Mouse (Mus musculus): Measurements from ENCODE around the gene Ovgp1. TPM values are rescaled to one million over a fixed set of nuclear protein-coding genes. Genes with fewer than 3 reads are reported as not detected.

Gene Ovgp1
- polyA plus RNA-seq, 1 experiment from 2014 or later, result 0.56 TPM

DNA sequence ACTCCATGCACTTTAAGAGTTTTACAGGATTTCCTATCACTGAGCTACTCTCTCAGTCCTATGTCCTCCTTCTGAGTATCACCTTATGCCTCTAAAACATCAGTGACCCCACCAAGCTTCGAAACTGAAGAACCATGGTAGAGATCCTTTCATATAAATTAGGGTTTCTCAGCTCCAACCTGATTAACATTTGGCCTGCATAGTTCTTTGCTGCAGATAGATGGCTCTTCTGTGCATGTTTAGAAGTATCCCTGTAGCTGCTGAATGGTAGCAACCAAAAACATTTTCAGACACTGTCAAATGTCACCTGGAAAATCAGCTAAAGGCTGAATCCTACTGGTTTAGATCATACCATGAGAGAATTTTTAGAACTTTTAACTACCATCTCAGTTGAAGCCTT is 16.3 kb upstream of the Ovgp1 start:
- H3K4me2 ChIP-seq (replicated peaks; ENCODE audit: low read depth), result no peak overlapping the region; the same call in 1 of the 2 replicates
- H3K4me3 ChIP-seq (ENCODE audit: low read depth, low read length), result no peak overlapping the region
- H3K36me3 ChIP-seq (ENCODE audit: control insufficient read depth, insufficient read depth, low read length), result no peaks in the 10 kb centered on the region
- H3K9me3 ChIP-seq (ENCODE audit: control insufficient read depth, low read length), result no peaks in the 10 kb centered on the region
- DNase-seq (ENCODE audit: low spot score), result no peak
- H3K9ac ChIP-seq (ENCODE audit: low read length), result no peak overlapping the region
- no peak overlapping the region for H3K27ac ChIP-seq (replicated peaks)
- no peaks in the 10 kb centered on the region for H3K27me3 ChIP-seq (ENCODE audit: control insufficient read depth, insufficient read depth, low read length)
- H3K4me1 ChIP-seq (replicated peaks; ENCODE audit: control insufficient read depth, insufficient read depth), result peaks cover 7% of the 10 kb centered on the region; the same call in 1 of the 2 replicates
- TF ChIP-seq EP300 (optimal IDR thresholded peaks at IDR 0.05) (no peak), CTCF (IDR thresholded peaks at IDR 0.05; ENCODE audit: low read depth) (peak; percentile 25; the same call in 1 of the 2 replicates)
- ATAC-seq (ENCODE audit: low FRiP score, low TSS enrichment), result no peak
- WGBS, result 98% methylated on average over 1 of the region's 1 CpGs

DNA sequence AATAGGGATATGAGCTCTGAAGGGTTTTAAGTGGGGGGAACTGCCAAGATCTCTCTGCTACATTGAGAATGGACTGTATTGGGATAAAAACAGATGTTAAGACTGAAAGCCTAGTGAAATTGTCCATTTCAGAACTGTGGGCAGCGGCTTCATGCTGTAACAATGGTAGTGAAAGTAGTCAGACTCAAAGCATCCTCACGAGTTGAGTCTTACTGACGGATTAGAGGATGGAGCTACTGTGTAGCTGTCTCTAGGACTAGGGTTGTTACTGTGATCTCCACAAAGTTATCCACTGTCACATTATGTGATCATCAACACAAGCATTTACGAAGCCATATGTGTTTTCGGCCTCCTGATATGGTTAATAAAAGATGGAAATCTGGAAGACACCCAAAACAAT is 15.3 kb upstream of the Ovgp1 start:
- TF ChIP-seq CTCF (IDR thresholded peaks at IDR 0.05; ENCODE audit: low read depth) (no peak), EP300 (optimal IDR thresholded peaks at IDR 0.05) (no peak)
- H3K4me3 ChIP-seq (ENCODE audit: low read depth, low read length), result peak overlapping the region; percentile 93
- DNase-seq (ENCODE audit: low spot score), result no peak
- no peaks in the 10 kb centered on the region for H3K36me3 ChIP-seq (ENCODE audit: control insufficient read depth, insufficient read depth, low read length)
- H3K4me1 ChIP-seq (replicated peaks; ENCODE audit: control insufficient read depth, insufficient read depth), result peaks cover 7% of the 10 kb centered on the region; the same call in 1 of the 2 replicates
- no peaks in the 10 kb centered on the region for H3K9me3 ChIP-seq (ENCODE audit: control insufficient read depth, low read length)
- peak overlapping the region; percentile 77 for H3K4me2 ChIP-seq (replicated peaks; ENCODE audit: low read depth)
- peak overlapping the region; percentile 97 for H3K9ac ChIP-seq (ENCODE audit: low read length)
- 35% methylated on average over 5 of the region's 5 CpGs for WGBS
- no peak for ATAC-seq (ENCODE audit: low FRiP score, low TSS enrichment)
- H3K27ac ChIP-seq (replicated peaks), result peak overlapping the region; percentile 95; the same call in 1 of the 2 replicates
- no peaks in the 10 kb centered on the region for H3K27me3 ChIP-seq (ENCODE audit: control insufficient read depth, insufficient read depth, low read length)

DNA sequence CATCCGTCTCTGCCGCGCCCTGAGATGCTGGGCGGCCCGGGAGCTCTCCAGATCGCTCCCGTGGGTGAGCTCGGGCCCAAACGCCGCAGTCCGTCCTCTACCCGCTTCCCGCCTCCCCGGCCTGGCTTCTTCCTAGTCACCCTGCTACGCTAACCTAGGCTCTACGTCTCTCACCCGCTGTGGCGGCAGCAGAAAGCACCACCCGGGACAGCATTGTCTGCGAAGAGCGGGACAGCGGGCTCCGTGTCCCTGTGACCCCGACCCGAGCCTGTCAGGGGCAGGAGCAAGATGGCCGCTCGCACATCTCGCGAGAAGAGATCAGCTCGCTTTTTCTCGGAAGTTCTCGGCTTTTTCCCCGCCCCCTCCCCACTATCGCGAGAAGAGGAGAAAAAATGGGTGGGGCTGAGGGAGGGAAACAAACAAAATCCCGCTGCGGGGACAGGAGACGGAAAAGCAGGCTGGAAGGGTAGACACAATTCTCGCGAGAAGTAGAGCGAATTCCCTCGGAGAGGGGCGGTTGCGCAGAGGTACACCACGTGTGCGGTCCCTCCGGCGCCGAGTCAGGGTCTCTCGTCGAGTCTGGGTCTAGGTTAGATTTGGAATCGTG is 14.4 kb upstream of the Ovgp1 start, which contains the start of gene Wdr77:
TSS of gene Wdr77 (plus strand) at position 396 of the 607 bp plus-strand sequence.
- Histone ChIP-seq H3K27me3 (ENCODE audit: control insufficient read depth, insufficient read depth, low read length) (no peaks in the 10 kb centered on the region), H3K27ac (replicated peaks) (peak within 1 kb of the TSS; percentile 95), H3K9me3 (ENCODE audit: control insufficient read depth, low read length) (no peaks in the 10 kb centered on the region), H3K9ac (ENCODE audit: low read length) (peak within 1 kb of the TSS; percentile 97), H3K4me3 (ENCODE audit: low read depth, low read length) (peak within 1 kb of the TSS; percentile 93), H3K4me2 (replicated peaks; ENCODE audit: low read depth) (peak within 1 kb of the TSS; percentile 87), H3K36me3 (ENCODE audit: control insufficient read depth, insufficient read depth, low read length) (peaks cover 3% of the 10 kb centered on the region; the same call in 1 of the 2 replicates), H3K4me1 (replicated peaks; ENCODE audit: control insufficient read depth, insufficient read depth) (peaks cover 7% of the 10 kb centered on the region; the same call in 1 of the 2 replicates)
- TF ChIP-seq CTCF (IDR thresholded peaks at IDR 0.05; ENCODE audit: low read depth) (no peak), EP300 (optimal IDR thresholded peaks at IDR 0.05) (peak; percentile 100)
- WGBS, result under 1% methylated on average over 49 of the region's 52 CpGs
- ATAC-seq (ENCODE audit: low FRiP score, low TSS enrichment) (peak; percentile 98), DNase-seq (ENCODE audit: low spot score) (peak; percentile 99)

DNA sequence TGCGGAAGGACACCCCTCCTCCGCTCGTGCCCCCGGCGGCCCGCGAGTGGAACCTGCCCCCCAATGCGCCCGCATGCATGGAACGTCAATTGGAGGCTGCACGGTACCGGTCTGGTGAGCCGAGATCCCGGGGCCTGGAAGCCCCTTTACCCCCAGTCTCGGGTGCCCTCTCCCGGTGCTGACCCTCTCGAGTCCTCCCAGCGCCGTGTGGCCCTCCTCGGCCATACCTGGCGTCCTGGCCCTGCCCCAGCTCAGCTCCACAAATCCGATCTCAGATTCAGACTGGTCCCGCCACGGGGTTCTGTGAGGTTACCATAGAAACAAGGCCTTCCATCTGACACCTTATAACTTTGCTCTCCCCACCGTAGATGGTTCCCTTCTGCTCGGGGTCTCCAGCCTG is 13.9 kb upstream of the Ovgp1 start:
- TF ChIP-seq CTCF (IDR thresholded peaks at IDR 0.05; ENCODE audit: low read depth) (0 out of 2 replicates have a peak, but pooled peaks have one; percentile 3), EP300 (optimal IDR thresholded peaks at IDR 0.05) (no peak)
- Histone ChIP-seq H3K4me3 (ENCODE audit: low read depth, low read length) (peak overlapping the region; percentile 93), H3K4me2 (replicated peaks; ENCODE audit: low read depth) (peak overlapping the region; percentile 87), H3K36me3 (ENCODE audit: control insufficient read depth, insufficient read depth, low read length) (peaks cover 7% of the 10 kb centered on the region), H3K9me3 (ENCODE audit: control insufficient read depth, low read length) (no peaks in the 10 kb centered on the region), H3K27me3 (ENCODE audit: control insufficient read depth, insufficient read depth, low read length) (no peaks in the 10 kb centered on the region), H3K27ac (replicated peaks) (peak overlapping the region; percentile 80), H3K4me1 (replicated peaks; ENCODE audit: control insufficient read depth, insufficient read depth) (peaks cover 7% of the 10 kb centered on the region; the same call in 1 of the 2 replicates), H3K9ac (ENCODE audit: low read length) (peak overlapping the region; percentile 95)
- WGBS, result under 1% methylated on average over 26 of the region's 26 CpGs
- ATAC-seq (ENCODE audit: low FRiP score, low TSS enrichment) (peak; percentile 68; the same call in 1 of the 2 replicates), DNase-seq (ENCODE audit: low spot score) (no peak)

DNA sequence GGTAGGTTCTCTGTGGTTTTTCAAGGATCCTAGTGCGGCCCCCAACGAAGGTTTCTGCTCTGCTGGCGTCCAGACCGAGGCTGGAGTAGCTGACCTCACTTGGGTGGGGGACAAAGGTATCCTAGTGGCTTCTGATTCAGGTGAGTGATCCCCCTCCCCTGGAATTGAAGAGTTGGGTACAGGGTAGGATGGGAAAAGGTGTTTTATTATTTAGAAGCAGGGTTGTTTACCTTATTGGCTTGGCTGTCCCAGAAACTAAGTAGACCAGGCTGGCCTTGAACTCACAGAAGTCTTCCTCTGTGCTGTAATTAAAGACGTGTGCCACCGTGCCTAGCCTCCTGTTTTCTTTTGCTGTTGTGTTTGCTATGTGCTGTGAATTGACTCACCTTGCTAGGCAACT is 13.5 kb upstream of the Ovgp1 start, which contains the start of gene Atp5f1:
TSS of gene Atp5f1 (minus strand) at position 101 of the 400 bp plus-strand sequence.
- DNase-seq (ENCODE audit: low spot score) (no peak), ATAC-seq (ENCODE audit: low FRiP score, low TSS enrichment) (no peak)
- Histone ChIP-seq H3K27ac (replicated peaks) (peak within 1 kb of the TSS; percentile 95), H3K4me3 (ENCODE audit: low read depth, low read length) (peak within 1 kb of the TSS; percentile 93), H3K4me1 (replicated peaks; ENCODE audit: control insufficient read depth, insufficient read depth) (peaks cover 7% of the 10 kb centered on the region; the same call in 1 of the 2 replicates), H3K9me3 (ENCODE audit: control insufficient read depth, low read length) (no peaks in the 10 kb centered on the region), H3K4me2 (replicated peaks; ENCODE audit: low read depth) (peak within 1 kb of the TSS; percentile 87), H3K27me3 (ENCODE audit: control insufficient read depth, insufficient read depth, low read length) (no peaks in the 10 kb centered on the region), H3K9ac (ENCODE audit: low read length) (peak within 1 kb of the TSS; percentile 97), H3K36me3 (ENCODE audit: control insufficient read depth, insufficient read depth, low read length) (peaks cover 9% of the 10 kb centered on the region)
- no peak for TF ChIP-seq EP300 (optimal IDR thresholded peaks at IDR 0.05)
- no peak for TF ChIP-seq CTCF (IDR thresholded peaks at IDR 0.05; ENCODE audit: low read depth)
- WGBS, result 6% methylated on average over 6 of the region's 6 CpGs

DNA sequence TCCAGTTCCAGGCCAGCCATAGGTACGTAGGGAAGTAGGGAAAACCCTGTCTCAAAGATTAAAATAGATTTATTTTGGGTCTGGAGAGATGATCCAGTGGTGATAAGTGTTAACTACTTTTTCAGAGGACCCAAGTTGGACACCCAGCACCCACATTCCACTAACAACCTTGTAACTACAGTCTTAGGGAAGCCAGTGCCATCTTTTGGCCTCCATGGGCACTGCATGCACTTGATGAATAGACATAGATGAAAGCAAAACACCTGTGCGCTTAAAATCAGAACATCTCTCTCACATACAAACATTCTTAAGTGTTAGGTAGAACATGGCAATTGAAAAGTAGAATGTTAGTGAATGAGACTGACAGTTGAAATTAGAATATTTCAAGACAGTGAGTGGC is 12.8 kb upstream of the Ovgp1 start:
- peaks cover 7% of the 10 kb centered on the region; the same call in 1 of the 2 replicates for H3K4me1 ChIP-seq (replicated peaks; ENCODE audit: control insufficient read depth, insufficient read depth)
- no peaks in the 10 kb centered on the region for H3K9me3 ChIP-seq (ENCODE audit: control insufficient read depth, low read length)
- H3K27me3 ChIP-seq (ENCODE audit: control insufficient read depth, insufficient read depth, low read length), result no peaks in the 10 kb centered on the region
- no peak overlapping the region for H3K9ac ChIP-seq (ENCODE audit: low read length)
- no peak overlapping the region for H3K27ac ChIP-seq (replicated peaks)
- ATAC-seq (ENCODE audit: low FRiP score, low TSS enrichment) (no peak), DNase-seq (ENCODE audit: low spot score) (no peak)
- H3K4me2 ChIP-seq (replicated peaks; ENCODE audit: low read depth), result no peak overlapping the region
- H3K4me3 ChIP-seq (ENCODE audit: low read depth, low read length), result no peak overlapping the region
- 96% methylated on average over 2 of the region's 2 CpGs for WGBS
- H3K36me3 ChIP-seq (ENCODE audit: control insufficient read depth, insufficient read depth, low read length), result peaks cover 9% of the 10 kb centered on the region
- no peak for TF ChIP-seq EP300 (optimal IDR thresholded peaks at IDR 0.05)
- TF ChIP-seq CTCF (IDR thresholded peaks at IDR 0.05; ENCODE audit: low read depth), result peak; percentile 59
